Mouse (Mus musculus): ENCODE measurements at regions not wholly inside any gene's neighbourhood (a gene's known extent, or its start where the extent isn't known, plus 50 kb on each side); places are given as distances from the start of the nearest gene placed in this dataset.

GRCm38 (mm10) chr19:60300891-60301290 lies 74.4 kb upstream of the Fam204a start:
- TF ChIP-seq CTCF (IDR thresholded peaks at IDR 0.05; ENCODE audit: borderline replicate concordance, insufficient read depth, low read depth, low read length) (no peak), POLR2A (IDR thresholded peaks at IDR 0.05; ENCODE audit: borderline replicate concordance, insufficient read depth, low read length) (no peak)
